Mouse (Mus musculus): ENCODE data around the gene Fam89a.

- TF ChIP-seq CTCF (conservative IDR thresholded peaks at IDR 0.05; ENCODE audit: low read length): no peak
- no peak for TF ChIP-seq POU5F1 (IDR thresholded peaks at IDR 0.05; ENCODE audit: borderline replicate concordance, low read length)
These were observed 27.3 kb downstream of the Fam89a start for GRCm38 (mm10) chr8:124724301-124724700.

Data from E14TG2a.4 (cell line).